Mouse (Mus musculus) right cerebral cortex, postnatal 25 days (tissue): ENCODE measurements around the gene Cmklr1.

Source experiments
- DNase-seq: peaks from one replicate; pipeline ENCODE4 v3.0.0; 2022

Gene Cmklr1

DNA sequence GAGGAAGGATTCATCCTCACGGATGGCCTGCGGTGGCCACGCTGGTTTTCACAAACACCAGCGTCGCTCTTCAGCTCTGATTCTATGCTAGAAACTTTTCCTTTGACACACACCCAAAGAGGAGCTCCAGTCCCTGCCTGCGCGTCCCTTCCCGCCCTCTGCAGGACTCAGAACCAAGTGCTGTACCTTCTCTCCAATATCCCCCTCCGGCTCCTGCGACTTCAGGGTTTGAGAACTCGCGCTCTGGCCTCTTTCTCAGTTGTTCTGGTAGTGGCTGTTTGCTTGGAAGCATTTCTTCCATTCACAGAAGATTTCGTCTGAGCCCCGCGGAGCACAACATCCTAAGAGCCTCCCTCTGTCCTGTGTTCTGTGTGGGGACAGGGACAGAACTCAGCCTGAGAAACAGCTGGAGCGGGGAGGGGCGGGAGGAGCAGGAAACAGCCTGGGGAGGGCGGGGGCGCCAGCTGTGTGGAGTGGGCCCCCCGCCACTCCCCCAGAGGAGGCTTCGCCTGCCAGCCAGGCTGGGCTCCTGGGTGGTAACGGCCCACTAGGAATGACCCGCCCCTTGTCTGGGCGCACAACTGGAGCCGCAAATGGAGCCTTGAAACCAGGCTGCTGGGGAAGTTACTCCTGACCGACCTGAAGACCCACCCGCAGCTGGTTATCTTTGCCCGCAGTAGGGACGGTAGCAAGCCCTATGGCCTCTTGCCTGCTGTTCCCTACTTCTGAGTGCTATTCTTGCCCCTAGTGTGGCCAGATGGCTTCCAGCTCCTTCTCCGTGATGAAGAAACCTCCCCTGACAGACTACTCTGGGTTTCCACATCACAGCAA, at the start of gene Cmklr1:
Gene Cmklr1 (minus strand): TSS at position 392 of the 831 bp plus-strand sequence.
- no peak for DNase-seq

- DNase-seq: no peak
These were observed 44.2 kb upstream of the Cmklr1 start for GRCm38 (mm10) chr5:113694415-113694814.

GRCm38 (mm10) chr5:113694000-113694399, 43.8 kb upstream of the Cmklr1 start:
- DNase-seq: no peak

GRCm38 (mm10) chr5:113693196-113693755, 43.0 kb upstream of the Cmklr1 start:
- no peak for DNase-seq

DNA sequence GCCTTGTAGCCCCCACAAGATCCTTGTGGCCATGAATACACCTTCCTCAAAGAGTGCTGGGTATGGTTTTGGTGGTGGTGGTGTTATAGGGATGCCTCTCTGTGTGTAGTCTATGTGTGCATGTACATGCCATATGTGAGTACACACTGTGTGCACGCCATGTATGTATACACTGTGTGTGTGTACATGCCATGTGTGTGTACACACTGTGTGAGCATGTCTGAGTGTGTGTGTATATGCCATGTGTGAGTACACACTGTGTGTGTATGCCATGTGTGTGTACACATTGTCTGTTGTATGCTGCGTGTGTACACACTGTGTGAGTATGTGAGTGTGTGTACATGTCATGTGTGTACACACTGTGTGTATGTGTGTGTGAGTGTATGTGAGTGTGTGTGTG, 40.6 kb upstream of the Cmklr1 start:
- DNase-seq: no peak

DNA sequence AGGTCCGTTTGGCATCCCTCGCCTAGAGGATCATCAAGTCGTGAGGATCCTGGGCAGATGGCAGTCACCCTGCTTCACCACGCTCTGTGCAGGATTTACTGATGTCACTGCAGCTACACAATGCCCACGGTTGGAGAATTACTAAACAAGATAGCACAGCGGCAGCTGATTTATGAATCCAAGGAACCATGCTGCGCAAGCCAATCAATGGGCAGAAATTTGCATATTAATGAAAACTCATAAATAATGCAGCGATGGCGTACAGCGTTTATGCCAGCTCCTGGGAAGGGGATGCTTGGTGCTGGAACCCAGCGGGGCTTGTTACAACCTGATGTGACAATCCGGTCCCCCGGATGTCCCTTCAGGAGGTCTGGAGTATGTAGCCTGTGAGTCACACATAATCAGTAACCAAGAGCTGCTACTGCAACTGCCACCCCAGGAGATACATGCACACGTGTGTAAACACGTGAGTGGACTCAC, 39.9 kb upstream of the Cmklr1 start:
- no peak for DNase-seq

- DNase-seq: no peak
These were observed 37.3 kb upstream of the Cmklr1 start for GRCm38 (mm10) chr5:113687514-113687913.

- DNase-seq: no peak
These were observed 35.2 kb upstream of the Cmklr1 start for GRCm38 (mm10) chr5:113685471-113685870.

DNA sequence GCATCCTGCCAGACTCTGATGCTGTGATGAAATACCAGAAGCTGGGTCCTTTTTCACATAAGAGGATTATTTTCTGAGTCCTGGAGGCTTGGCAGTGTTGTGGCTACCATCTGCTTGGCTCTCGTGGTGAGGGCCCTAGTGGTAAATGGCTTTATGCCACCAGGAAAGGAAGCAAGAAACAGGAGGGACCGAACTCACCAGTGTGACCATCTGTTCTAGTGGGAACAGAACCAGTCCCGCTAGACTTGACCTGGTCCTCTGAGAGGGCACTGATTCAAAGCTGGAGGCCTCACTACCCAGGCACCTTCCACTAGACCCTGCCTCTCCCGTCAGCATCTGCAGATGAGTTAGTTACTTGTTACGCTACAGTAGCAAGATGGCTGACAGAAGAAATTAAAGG, 33.0 kb upstream of the Cmklr1 start:
- no peak for DNase-seq

- no peak for DNase-seq
These were observed 32.2 kb upstream of the Cmklr1 start for GRCm38 (mm10) chr5:113682472-113682871.

- DNase-seq: no peak
These were observed 31.0 kb upstream of the Cmklr1 start for GRCm38 (mm10) chr5:113681219-113681618.

- no peak for DNase-seq
These were observed 29.3 kb upstream of the Cmklr1 start for GRCm38 (mm10) chr5:113679509-113679908.

DNA sequence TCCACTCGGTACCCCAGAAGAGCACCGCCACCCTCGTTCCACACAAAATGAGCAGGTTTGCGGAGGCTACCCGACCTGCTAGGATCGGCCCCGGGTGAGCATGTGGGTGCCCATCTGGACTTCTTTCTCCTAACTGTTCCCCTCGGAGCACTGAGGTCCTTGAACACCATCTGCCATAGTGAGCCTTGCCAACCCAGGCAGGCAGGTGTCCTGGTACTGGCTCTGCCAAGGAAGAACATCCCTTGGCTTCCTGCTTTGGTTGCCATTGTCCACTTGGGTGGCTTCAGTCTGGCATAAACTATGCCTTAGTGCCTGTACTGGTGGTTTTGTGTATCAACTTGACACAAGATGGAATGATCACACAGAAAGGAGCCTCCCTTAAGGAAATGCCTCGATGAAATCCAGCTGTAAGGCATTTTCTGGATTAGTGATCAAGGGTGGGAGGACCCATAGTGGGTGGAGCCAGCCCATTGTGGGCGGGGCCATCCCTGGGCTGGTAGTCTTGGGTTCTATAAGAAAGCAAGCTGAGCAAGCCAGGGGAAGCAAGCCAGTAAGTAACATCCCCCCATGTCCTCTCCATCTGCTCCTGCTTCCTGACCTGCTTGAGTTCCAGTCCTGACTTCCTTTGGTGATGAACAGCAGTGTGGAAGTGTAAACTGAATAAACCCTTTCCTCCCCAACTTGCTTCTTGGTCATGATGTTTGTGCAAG, 28.7 kb upstream of the Cmklr1 start:
- DNase-seq: no peak

GRCm38 (mm10) chr5:113677541-113677940, 27.3 kb upstream of the Cmklr1 start:
- DNase-seq: no peak

GRCm38 (mm10) chr5:113674851-113675250, 24.6 kb upstream of the Cmklr1 start:
- DNase-seq: no peak

DNA sequence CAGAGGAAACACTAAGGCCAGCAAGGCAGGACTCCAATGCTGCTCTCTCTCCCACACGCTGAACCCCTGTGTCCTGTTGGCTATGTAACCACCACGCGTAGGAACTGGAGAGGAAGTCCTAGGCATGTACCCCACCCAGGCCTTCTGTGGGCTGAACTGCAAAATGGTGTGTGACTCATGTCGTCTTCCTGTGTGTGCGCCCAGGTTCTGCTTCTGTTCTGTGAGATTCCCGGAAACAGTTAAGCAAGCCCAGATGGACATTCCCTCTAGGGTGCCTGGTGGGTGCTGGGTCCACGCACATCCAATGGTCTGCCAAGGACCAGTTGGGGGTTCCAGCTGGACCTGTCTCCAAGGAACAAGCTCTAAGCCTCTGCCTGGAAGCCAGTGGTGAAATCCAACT, 22.2 kb upstream of the Cmklr1 start:
- DNase-seq: no peak

- no peak for DNase-seq
These were observed 20.4 kb upstream of the Cmklr1 start for GRCm38 (mm10) chr5:113670597-113670996.

GRCm38 (mm10) chr5:113670110-113670509, 19.9 kb upstream of the Cmklr1 start:
- no peak for DNase-seq

DNA sequence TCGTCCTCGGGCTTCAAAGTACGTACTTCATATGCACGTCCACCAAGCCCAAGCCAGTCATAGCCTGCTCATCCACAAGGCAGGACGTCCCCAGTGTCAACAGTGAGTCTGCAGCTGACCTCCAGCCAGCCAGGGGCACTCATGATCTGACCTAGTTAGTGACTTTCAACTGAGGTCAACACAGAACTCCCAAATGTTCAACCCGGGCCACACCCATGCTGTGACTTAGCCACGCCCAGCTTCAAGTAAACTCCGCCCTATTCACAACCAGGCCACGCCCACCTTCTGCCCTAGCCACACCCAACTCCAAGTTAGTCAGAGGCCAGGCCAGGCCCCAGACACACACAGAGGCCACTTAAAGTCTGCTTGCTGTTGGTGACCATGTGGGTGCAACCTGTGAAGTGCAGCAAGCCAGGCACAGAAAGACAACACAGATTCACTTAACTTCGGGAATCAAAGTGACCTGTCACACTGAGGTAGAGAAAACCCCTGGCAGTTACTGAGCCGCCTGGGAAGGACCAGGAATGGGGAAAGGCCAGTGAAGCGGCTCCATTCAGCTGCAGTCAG, 14.5 kb upstream of the Cmklr1 start:
- DNase-seq: no peak

- no peak for DNase-seq
These were observed 13.9 kb upstream of the Cmklr1 start for GRCm38 (mm10) chr5:113664127-113664526.

GRCm38 (mm10) chr5:113660872-113661271, 10.6 kb upstream of the Cmklr1 start:
- no peak for DNase-seq

DNA sequence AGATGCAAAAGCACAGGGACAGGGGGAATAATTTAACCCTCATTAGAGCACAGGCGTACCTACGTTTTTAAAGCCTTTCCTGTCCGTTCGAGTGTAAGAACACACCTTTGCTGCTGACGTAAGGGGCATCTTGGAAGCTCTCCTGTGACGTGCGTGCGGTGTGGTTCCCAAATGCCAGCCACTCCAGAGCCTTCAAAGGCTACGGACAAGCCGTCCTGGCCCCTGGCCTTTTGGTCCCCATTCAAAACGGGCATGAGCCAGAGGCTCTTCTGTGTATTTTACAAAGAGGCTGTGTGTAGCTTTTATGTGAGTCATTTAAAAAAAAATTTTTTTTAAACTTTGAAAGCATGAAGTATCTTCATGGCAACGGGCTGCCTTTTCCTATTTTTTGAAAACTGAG, 4.6 kb upstream of the Cmklr1 start:
- no peak for DNase-seq

- DNase-seq: no peak
These were observed 4.0 kb upstream of the Cmklr1 start for GRCm38 (mm10) chr5:113654206-113654605.

GRCm38 (mm10) chr5:113652215-113652614, 2.0 kb upstream of the Cmklr1 start:
- DNase-seq: no peak
